Mouse (Mus musculus) adrenal gland, adult 2 months (tissue): Measurements from ENCODE around the gene Ttc23. TPM values are rescaled to one million over a fixed set of nuclear protein-coding genes. Genes with fewer than 3 reads are reported as not detected.

Experiments used
- DNase-seq: peaks from one replicate; pipeline ENCODE4 v3.0.0; 2021
- polyA plus RNA-seq: library from polyadenylated mRNA; depleted of rRNA; stranded (reverse); fragments of >200 nt; gene quantifications from 2 replicates; pipeline ENCODE4 v1.2.3, GENCODE M21; 2012
- total RNA-seq, 2 experiments: library from RNA; stranded (reverse); gene quantifications; 2 replicates each; pipeline ENCODE4 v1.2.3; 2021

Ttc23 gene
- total and polyA plus RNA-seq, 3 experiments: 4.9 to 30.1 (median 26.8) TPM

DNA sequence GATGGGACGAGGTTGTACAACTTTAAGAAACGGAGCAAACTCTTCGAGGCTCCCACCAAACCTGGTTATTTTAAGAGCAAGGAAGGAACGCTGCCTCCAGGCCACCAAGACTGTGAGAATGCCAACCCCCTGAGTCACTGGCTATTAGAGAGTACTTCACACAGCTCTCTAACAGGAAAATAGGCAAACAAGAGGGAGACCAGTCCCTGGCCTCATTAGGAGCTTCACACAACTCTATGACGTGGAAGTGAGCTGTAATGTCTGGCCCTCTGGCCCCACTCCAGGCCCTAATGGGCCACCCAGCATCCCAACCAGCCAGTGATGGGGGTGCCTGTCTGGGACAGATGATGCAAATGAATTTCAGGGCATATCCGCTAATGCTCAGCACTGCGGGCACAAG lies 94.5 kb downstream of the Ttc23 start:
- peak; percentile 31 for DNase-seq

- no peak for DNase-seq
These were observed 100.6 kb downstream of the Ttc23 start for GRCm38 (mm10) chr7:67747731-67748305.

GRCm38 (mm10) chr7:67749441-67750239 lies 102.4 kb downstream of the Ttc23 start:
- DNase-seq: no peak

GRCm38 (mm10) chr7:67754606-67755005 lies 107.4 kb downstream of the Ttc23 start:
- no peak for DNase-seq

- DNase-seq: no peak
These were observed 108.2 kb downstream of the Ttc23 start for GRCm38 (mm10) chr7:67755366-67755765.

- no peak for DNase-seq
These were observed 109.4 kb downstream of the Ttc23 start for GRCm38 (mm10) chr7:67756636-67757035.

- DNase-seq: no peak
These were observed 111.3 kb downstream of the Ttc23 start for GRCm38 (mm10) chr7:67758506-67758857.

GRCm38 (mm10) chr7:67758858-67759628 lies 111.8 kb downstream of the Ttc23 start:
- DNase-seq: no peak

- peak; percentile 97 for DNase-seq
These were observed 112.4 kb downstream of the Ttc23 start, which contains the start of gene Synm for GRCm38 (mm10) chr7:67759629-67759995. Gene Synm, minus strand, starts transcription at chr7:67759742.

DNA sequence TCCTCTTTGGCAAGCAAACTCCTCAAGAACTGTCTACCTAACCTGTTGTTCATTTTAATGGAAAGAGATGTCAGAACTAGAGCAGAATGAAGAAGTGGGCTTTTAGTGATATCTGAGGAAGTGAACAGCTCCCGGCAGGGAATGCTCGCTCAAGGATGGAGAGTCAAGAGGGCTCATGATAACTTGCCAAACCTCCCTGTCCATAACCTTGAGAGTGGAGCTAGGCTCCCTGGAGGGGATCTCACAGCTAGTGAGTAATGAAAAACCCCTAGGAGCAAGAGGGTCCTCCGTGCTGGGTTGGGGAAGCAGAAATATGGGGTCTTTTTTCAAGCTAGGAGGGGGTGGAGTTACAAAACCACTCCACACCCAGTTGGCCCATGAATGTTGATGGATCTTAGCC lies 116.4 kb downstream of the Ttc23 start:
- peak; percentile 53 for DNase-seq

- peak; percentile 75 for DNase-seq
These were observed 120.9 kb downstream of the Ttc23 start for GRCm38 (mm10) chr7:67768125-67768524.

- peak; percentile 90 for DNase-seq
These were observed 122.3 kb downstream of the Ttc23 start for GRCm38 (mm10) chr7:67769487-67769886.

DNA sequence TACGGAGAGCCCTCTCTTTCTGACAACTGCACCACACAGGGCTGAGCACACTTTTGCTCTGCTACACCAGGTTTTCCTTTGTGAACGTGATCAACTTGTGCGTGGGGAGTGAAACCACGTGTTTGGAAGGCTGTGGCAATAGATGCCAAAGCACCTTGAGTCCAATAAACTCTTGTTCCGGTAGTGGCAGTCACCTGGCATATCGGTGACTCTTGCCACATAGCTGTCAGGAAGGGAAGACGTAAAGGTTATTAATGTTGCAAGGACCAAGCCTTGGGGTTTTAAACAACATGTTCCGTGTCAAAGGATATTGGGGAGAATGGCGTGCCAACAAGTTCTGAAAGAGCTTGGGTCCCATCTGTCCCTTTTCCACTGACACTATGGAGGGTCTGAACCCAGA lies 125.0 kb downstream of the Ttc23 start:
- DNase-seq: no peak

DNA sequence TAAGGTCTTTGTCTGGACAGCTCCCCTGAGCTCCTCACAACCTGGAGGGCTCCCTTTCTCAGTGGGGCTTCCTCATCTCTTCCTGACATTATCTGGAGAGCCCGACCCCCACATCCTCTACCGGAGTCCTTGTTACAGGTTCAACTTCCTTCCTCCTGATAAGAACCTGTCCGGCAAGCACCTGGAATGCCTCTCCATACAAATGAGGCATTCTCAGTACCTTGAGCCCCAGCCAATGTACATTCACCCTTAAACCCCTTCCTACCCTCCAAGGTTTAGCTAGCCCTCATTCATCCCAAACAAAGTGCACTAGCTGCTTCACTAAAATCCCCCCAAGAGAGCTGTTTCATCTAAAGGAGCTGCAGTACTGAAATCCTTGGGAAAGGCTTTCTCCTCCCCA lies 128.4 kb downstream of the Ttc23 start:
- DNase-seq: no peak

- no peak for DNase-seq
These were observed 129.6 kb downstream of the Ttc23 start for GRCm38 (mm10) chr7:67776636-67777305.

- DNase-seq: no peak
These were observed 140.7 kb downstream of the Ttc23 start for GRCm38 (mm10) chr7:67787861-67788260.

DNA sequence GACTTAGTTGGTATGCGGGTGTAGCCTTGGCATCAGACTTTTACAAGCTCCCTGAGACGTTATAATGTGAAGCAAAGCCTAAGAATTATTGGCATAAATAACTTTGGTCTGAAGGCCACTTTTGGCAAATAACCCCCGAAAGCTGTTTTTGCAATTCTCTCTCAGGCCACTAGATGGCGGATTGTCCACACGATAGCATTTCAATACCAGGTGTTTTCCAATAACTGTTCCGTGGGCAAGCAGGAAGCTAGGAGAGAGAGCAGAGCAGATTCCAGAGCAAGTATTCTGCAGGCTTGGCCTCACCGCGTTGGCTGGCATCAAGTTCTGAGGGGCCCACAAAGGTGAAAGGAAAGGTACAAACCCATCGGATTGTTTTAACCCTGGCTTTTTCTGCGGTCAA lies 141.5 kb downstream of the Ttc23 start:
- peak; percentile 78 for DNase-seq

DNA sequence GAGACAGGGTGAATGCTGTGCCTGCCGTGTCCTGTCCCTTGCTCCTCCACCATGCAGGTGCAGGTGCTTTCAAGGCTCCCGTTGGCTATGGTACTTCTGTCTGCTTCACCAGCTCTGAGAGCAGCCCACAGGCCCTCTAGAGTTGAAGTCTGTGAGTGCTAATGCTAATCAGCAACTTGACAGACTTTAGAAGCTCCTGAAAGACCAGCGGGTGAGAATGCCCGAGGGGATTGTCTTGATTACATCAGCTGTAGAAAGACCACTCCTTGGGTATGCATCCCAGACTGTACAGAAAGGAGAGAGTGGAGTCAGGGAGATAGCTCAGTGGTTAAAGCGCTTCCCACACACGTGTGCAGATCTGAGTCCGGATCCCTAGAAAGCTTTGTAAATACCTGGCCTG lies 144.0 kb downstream of the Ttc23 start:
- no peak for DNase-seq

DNA sequence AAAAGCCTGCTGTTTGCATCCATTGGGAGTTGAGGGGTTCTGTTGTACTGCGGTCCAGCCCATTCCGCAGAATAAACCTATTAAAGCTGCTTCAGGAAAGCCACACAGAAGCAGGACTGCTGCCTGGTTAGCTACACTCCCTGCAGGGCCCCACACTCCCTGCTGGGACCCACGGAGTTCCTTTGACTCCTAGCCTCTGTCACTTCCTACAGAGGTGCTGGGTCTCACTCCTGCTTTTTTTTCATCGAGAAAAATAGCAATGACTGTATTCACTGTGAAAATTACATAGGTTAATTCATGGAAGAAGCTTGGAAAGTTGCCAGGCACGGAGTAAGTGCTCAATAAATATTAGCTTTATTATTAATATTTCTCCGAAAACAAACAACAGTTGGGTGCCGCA lies 146.2 kb downstream of the Ttc23 start:
- DNase-seq: no peak

GRCm38 (mm10) chr7:67797065-67797464 lies 149.9 kb downstream of the Ttc23 start:
- DNase-seq: peak; percentile 29

GRCm38 (mm10) chr7:67798476-67798875 lies 151.3 kb downstream of the Ttc23 start:
- DNase-seq: no peak

DNA sequence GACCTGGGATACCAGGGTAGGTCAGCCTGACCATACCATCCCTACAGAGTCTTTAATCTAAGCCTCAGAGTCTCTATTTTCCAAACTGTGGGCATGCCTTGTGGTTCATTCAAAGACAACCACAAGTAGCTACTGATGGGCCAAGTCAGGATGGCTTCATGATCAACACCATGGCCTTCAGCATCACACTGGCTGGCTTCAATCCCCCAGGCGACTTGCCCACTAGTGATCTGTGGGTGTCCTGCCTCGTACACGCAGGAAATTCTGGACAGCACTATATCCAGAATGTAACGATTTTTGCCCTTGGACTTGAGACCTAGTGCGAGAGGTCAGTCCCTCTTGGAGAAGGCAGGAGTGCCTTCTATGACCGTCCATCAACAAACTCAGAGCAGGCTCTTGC lies 153.3 kb downstream of the Ttc23 start:
- DNase-seq: no peak

DNA sequence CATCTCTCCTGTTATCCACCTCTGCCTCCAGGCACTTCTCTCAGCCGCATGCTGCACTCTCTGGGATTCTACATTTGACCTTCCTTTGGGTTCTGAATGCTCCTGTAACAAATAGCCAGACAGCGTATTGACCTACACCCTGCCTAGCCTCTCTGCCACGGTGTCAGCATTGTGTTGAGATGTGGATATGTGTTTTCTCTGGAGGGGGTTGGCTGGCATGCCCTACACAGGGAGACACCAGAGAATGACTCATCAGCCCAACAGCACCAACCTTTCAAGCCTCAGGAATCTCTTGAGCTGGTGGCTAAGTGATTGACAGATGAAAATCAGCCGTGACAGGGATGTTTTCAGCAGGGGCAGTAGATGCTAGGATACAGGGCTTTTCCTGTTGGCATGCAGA lies 153.8 kb downstream of the Ttc23 start:
- DNase-seq: no peak
